Mouse (Mus musculus) limb, embryonic 14.5 days (tissue): ENCODE measurements around the gene 4932414N04Rik. TPM values are rescaled to one million over a fixed set of nuclear protein-coding genes. Genes with fewer than 3 reads are reported as not detected.
A peak's percentile ranks its signal among the peaks of the same experiment; 100 is the strongest.

Experiments used
- ATAC-seq: fragments of 200-750 bp; cut with Nextera tagmentation; 2 replicates; pipeline ENCODE4 v1.8.0; 2017; ENCODE audit warnings: low read depth, moderate number of reproducible peaks, moderate TSS enrichment; ENCODE audit not compliant: low FRiP score
- DNase-seq: peaks from one replicate; pipeline ENCODE4 v3.0.0-alpha.2; 2015; ENCODE audit warnings: low spot score
- H3K27ac ChIP-seq: fragments of 300-500 bp; sonication (generic); replicated peaks from 2 replicates; pipeline ENCODE4 v1.5.1; 2014; ENCODE audit warnings: low read depth, mild to moderate bottlenecking, low read length, moderate library complexity, mixed read lengths
- H3K27me3 ChIP-seq: fragments of 300-500 bp; sonication (generic); 2 replicates; pipeline ENCODE4 v1.6.1; 2014; ENCODE audit warnings: low read length, mixed read lengths; ENCODE audit not compliant: control insufficient read depth, insufficient read depth
- H3K36me3 ChIP-seq: fragments of 300-500 bp; sonication (generic); 2 replicates; pipeline ENCODE4 v1.6.1; 2014; ENCODE audit warnings: mild to moderate bottlenecking, low read length, moderate library complexity, mixed read lengths; ENCODE audit not compliant: control insufficient read depth, insufficient read depth
- H3K4me1 ChIP-seq: fragments of 300-500 bp; sonication (generic); 2 replicates; pipeline ENCODE4 v1.6.1; 2014; ENCODE audit warnings: antibody characterized with exemption, low read length, mixed read lengths; ENCODE audit not compliant: control insufficient read depth, insufficient read depth
- H3K4me2 ChIP-seq: fragments of 300-500 bp; sonication (generic); replicated peaks from 2 replicates; pipeline ENCODE4 v1.6.1; 2014; ENCODE audit warnings: low read depth, mild to moderate bottlenecking, low read length, moderate library complexity; ENCODE audit not compliant: severe bottlenecking
- H3K4me3 ChIP-seq: fragments of 300-500 bp; sonication (generic); replicated peaks from 2 replicates; pipeline ENCODE4 v1.5.1; 2014; ENCODE audit warnings: low read length
- H3K9ac ChIP-seq: fragments of 300-500 bp; sonication (generic); 2 replicates; pipeline ENCODE4 v1.6.1; 2014; ENCODE audit warnings: mild to moderate bottlenecking, low read depth, low read length, moderate library complexity; ENCODE audit not compliant: severe bottlenecking
- H3K9me3 ChIP-seq: fragments of 300-500 bp; sonication (generic); 2 replicates; pipeline ENCODE4 v1.6.1; 2016; ENCODE audit warnings: low read length; ENCODE audit not compliant: control insufficient read depth
- POLR2A ChIP-seq: fragments of 200-500 bp; IDR thresholded peaks from 2 replicates; pipeline ENCODE4 v1.8.0; 2012; ENCODE audit warnings: inconsistent platforms, mild to moderate bottlenecking, moderate library complexity, borderline replicate concordance; ENCODE audit not compliant: insufficient read depth, insufficient read length; ENCODE audit errors: extremely low read depth
- WGBS: fragments of 180-500 bp; shearing (Covaris S2); extraction: QIAGEN DNeasy Blood & Tissue Kit; methylation state at CpG from one replicate; pipeline ENCODE4 v1.1.7; 2014; 5-methylcytosine and 5-hydroxymethylcytosine counted together
- polyA plus RNA-seq, 2 experiments: library from polyadenylated mRNA; depleted of rRNA in 1 of 2; stranded (reverse) in 1 of 2; unstranded in 1 of 2; fragments of >200 nt; fragmentation: Nextera tagmentation in 1 of 2; extraction: Ambion mirVana in 1 of 2; gene quantifications; 2 replicates each; pipeline versions ENCODE4 v1.2.1 to v1.2.3; 2012 to 2014

4932414N04Rik gene
- polyA plus RNA-seq, 2 experiments = not detected

DNA sequence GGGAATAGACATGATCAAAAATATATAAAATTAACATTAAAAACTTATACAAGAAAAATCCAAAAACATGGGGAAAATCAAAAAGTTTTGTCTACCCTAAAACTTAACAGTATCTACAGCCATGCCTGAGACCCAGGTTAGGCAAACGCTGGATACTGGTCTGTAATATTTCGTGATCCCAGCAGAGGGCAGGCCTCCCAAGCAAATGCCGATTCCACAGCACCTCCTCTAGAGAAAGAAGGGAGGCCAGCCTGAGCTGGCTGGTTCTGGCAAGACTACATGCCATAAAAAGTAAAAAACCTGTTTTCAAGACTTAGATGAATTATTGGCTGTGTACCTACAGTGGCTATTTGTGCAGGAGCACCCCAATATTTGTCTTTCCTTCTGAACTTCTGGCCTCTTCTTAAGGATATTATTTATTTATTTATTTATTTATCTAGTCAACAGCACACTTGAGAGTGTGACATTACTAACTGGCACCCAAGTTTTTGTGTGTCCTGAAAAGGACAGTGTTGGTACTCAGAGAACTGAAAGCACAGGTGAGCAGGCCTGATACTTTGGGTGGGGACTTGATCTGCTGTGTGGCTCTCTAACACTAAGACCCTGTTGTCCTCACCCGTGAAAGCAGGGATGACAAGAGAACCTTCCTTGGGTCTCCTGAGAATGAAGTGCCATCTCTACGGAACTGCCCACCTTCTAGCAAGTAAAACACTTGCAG, 128.6 kb downstream of the 4932414N04Rik start:
- DNase-seq = peak; percentile 81
- Histone ChIP-seq H3K27me3 (no peaks in the 10 kb centered on the region), H3K36me3 (no peaks in the 10 kb centered on the region), H3K4me3 (no peak overlapping the region), H3K27ac (no peak overlapping the region), H3K9me3 (no peaks in the 10 kb centered on the region), H3K4me2 (no peak overlapping the region), H3K4me1 (peaks cover 3% of the 10 kb centered on the region; the same call in 1 of the 2 replicates), H3K9ac (no peak overlapping the region)
- TF ChIP-seq POLR2A = no peak
- WGBS = 37% methylated on average over 5 of the region's 5 CpGs
- peak; percentile 87 for ATAC-seq

GRCm38 (mm10) chr2:68787161-68787675, 130.9 kb downstream of the 4932414N04Rik start:
- no peak overlapping the region for H3K4me3 ChIP-seq
- H3K9ac ChIP-seq = no peak overlapping the region
- TF ChIP-seq POLR2A = no peak
- DNase-seq = no peak
- H3K36me3 ChIP-seq = no peaks in the 10 kb centered on the region
- 65% methylated on average over 3 of the region's 3 CpGs for WGBS
- no peaks in the 10 kb centered on the region for H3K9me3 ChIP-seq
- no peak overlapping the region for H3K4me2 ChIP-seq
- no peak for ATAC-seq
- H3K4me1 ChIP-seq = peaks cover 3% of the 10 kb centered on the region; the same call in 1 of the 2 replicates
- H3K27me3 ChIP-seq = no peaks in the 10 kb centered on the region
- no peak overlapping the region for H3K27ac ChIP-seq

DNA sequence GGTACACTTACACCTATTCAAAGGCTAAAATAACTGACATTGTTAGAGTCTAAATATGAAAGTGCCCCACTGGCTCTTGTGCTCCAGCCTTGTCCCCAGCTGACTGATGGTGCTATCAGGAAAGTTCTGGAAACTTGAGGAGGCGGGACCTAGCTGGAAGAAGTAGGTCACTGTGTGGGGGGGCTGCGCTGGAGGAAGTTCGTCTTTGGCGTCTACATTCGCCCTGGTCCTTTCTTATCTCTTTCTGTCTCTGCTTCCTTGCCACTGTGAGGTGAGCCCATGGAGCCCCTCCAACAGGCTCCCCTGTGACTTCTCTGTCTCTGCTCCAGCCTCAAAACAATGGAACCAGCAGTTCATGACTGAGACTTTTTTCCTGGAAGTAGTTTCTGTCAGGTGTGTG, 136.0 kb downstream of the 4932414N04Rik start:
- no peak overlapping the region for H3K27ac ChIP-seq
- H3K9ac ChIP-seq = no peak overlapping the region
- H3K4me1 ChIP-seq = peaks cover 5% of the 10 kb centered on the region; the same call in 1 of the 2 replicates
- H3K9me3 ChIP-seq = no peaks in the 10 kb centered on the region
- WGBS = 89% methylated on average over 5 of the region's 5 CpGs
- H3K4me3 ChIP-seq = no peak overlapping the region
- no peak for DNase-seq
- no peak for ATAC-seq
- H3K4me2 ChIP-seq = no peak overlapping the region
- H3K27me3 ChIP-seq = no peaks in the 10 kb centered on the region
- TF ChIP-seq POLR2A = no peak
- no peaks in the 10 kb centered on the region for H3K36me3 ChIP-seq

- Histone ChIP-seq H3K9ac (no peak overlapping the region), H3K4me3 (no peak overlapping the region), H3K36me3 (no peaks in the 10 kb centered on the region), H3K4me2 (no peak overlapping the region), H3K27ac (no peak overlapping the region), H3K9me3 (no peaks in the 10 kb centered on the region), H3K4me1 (peaks cover 5% of the 10 kb centered on the region; the same call in 1 of the 2 replicates), H3K27me3 (no peaks in the 10 kb centered on the region)
- ATAC-seq (no peak), DNase-seq (no peak)
- no peak for TF ChIP-seq POLR2A
- WGBS = 67% methylated on average over 1 of the region's 1 CpGs
These were observed 137.2 kb downstream of the 4932414N04Rik start for GRCm38 (mm10) chr2:68793472-68793871.

DNA sequence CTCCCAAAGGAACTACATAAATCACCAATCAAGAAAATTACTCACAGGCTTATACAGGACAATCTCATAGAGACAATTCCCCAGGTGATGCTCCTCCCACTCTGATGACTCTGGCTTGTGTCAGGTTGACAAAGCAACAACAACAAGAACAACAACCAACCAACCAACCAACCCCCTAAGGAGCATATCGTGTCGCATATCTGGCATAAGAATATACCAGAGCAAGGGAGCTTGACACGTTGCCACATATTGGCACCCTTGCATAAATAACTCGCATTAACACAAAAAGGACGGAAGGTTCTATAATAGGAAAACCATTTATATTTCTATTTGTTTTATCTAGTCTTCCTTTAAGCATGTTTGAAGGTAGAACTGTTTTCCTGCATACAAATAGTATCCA, 137.9 kb downstream of the 4932414N04Rik start:
- no peaks in the 10 kb centered on the region for H3K9me3 ChIP-seq
- 88% methylated on average over 5 of the region's 5 CpGs for WGBS
- no peak overlapping the region for H3K27ac ChIP-seq
- H3K27me3 ChIP-seq = no peaks in the 10 kb centered on the region
- no peaks in the 10 kb centered on the region for H3K36me3 ChIP-seq
- no peak overlapping the region for H3K4me2 ChIP-seq
- no peak for TF ChIP-seq POLR2A
- no peak overlapping the region for H3K9ac ChIP-seq
- H3K4me3 ChIP-seq = no peak overlapping the region
- DNase-seq = no peak
- ATAC-seq = no peak
- peaks cover 5% of the 10 kb centered on the region; the same call in 1 of the 2 replicates for H3K4me1 ChIP-seq
